Mouse (Mus musculus) heart, embryonic 11.5 days (tissue): ENCODE measurements around the gene Slc18a2. TPM values are rescaled to one million over a fixed set of nuclear protein-coding genes. Genes with fewer than 3 reads are reported as not detected.

Experiments
- ATAC-seq: fragments of 200-750 bp; cut with Nextera tagmentation; replicated peaks from 2 replicates; pipeline ENCODE4 v1.8.0; 2017; ENCODE audit warnings: moderate library complexity; ENCODE audit not compliant: insufficient number of reproducible peaks, low FRiP score, low TSS enrichment
- H3K27ac ChIP-seq: fragments of 300-500 bp; sonication (generic); 2 replicates; pipeline ENCODE4 v1.5.1; 2014; ENCODE audit warnings: mild to moderate bottlenecking, low read depth, low read length
- H3K27me3 ChIP-seq: fragments of 300-500 bp; sonication (generic); 2 replicates; pipeline ENCODE4 v1.6.1; 2014; ENCODE audit warnings: mild to moderate bottlenecking, low read length, mixed read lengths; ENCODE audit not compliant: control insufficient read depth, insufficient read depth
- H3K36me3 ChIP-seq: fragments of 300-500 bp; sonication (generic); 2 replicates; pipeline ENCODE4 v1.6.1; 2014; ENCODE audit warnings: mild to moderate bottlenecking, low read length, moderate library complexity, mixed read lengths; ENCODE audit not compliant: control insufficient read depth, insufficient read depth
- H3K4me1 ChIP-seq: fragments of 300-500 bp; sonication (generic); 2 replicates; pipeline ENCODE4 v1.6.1; 2014; ENCODE audit warnings: low read length; ENCODE audit not compliant: control insufficient read depth, insufficient read depth
- H3K4me2 ChIP-seq: fragments of 300-500 bp; sonication (generic); 2 replicates; pipeline ENCODE4 v1.6.1; 2014; ENCODE audit warnings: mild to moderate bottlenecking, moderate library complexity
- H3K4me3 ChIP-seq: fragments of 300-500 bp; sonication (generic); 2 replicates; pipeline ENCODE4 v1.5.1; 2014; ENCODE audit warnings: low read depth, low read length
- H3K9ac ChIP-seq: fragments of 300-500 bp; sonication (generic); 2 replicates; pipeline ENCODE4 v1.6.1; 2014; ENCODE audit warnings: mild to moderate bottlenecking, low read depth, low read length, moderate library complexity
- H3K9me3 ChIP-seq: fragments of 300-500 bp; sonication (generic); replicated peaks from 2 replicates; pipeline ENCODE4 v1.6.1; 2016; ENCODE audit warnings: low read length; ENCODE audit not compliant: control insufficient read depth
- WGBS: fragments of 180-500 bp; shearing (Covaris S2); extraction: QIAGEN DNeasy Blood & Tissue Kit; methylation state at CpG from one replicate; pipeline ENCODE4 v1.1.7; 2014; ENCODE audit not compliant: insufficient replicate concordance; 5-methylcytosine and 5-hydroxymethylcytosine counted together
- polyA plus RNA-seq: library from polyadenylated mRNA; unstranded; fragments of >200 nt; fragmentation: Nextera tagmentation; extraction: Ambion mirVana; gene quantifications from 2 replicates; pipeline ENCODE4 v1.2.1, GENCODE M21; 2014

The Slc18a2 gene
- polyA plus RNA-seq, 1 experiment from 2014 or later: 9.2 TPM

GRCm38 (mm10) chr19:59339908-59340307 lies 79.2 kb downstream of the Slc18a2 start:
- Histone ChIP-seq H3K36me3 (peaks cover 3% of the 10 kb centered on the region; the same call in 1 of the 2 replicates), H3K9ac (no peak overlapping the region), H3K4me3 (no peak overlapping the region), H3K4me1 (peaks cover 17% of the 10 kb centered on the region), H3K27me3 (no peaks in the 10 kb centered on the region), H3K4me2 (no peak overlapping the region), H3K27ac (no peak overlapping the region), H3K9me3 (no peaks in the 10 kb centered on the region)
- no peak for ATAC-seq
- WGBS: 82% methylated on average over 3 of the region's 3 CpGs

GRCm38 (mm10) chr19:59342964-59343363 lies 82.3 kb downstream of the Slc18a2 start:
- peaks cover 17% of the 10 kb centered on the region for H3K4me1 ChIP-seq
- H3K9ac ChIP-seq: no peak overlapping the region
- no peak for ATAC-seq
- H3K27me3 ChIP-seq: no peaks in the 10 kb centered on the region
- WGBS: 41% methylated on average over 2 of the region's 2 CpGs
- peak overlapping the region; percentile 82 for H3K4me3 ChIP-seq
- no peaks in the 10 kb centered on the region for H3K36me3 ChIP-seq
- no peaks in the 10 kb centered on the region for H3K9me3 ChIP-seq
- peak overlapping the region; percentile 99 for H3K4me2 ChIP-seq
- H3K27ac ChIP-seq: no peak overlapping the region

- no peak for ATAC-seq
Observed at GRCm38 (mm10) chr19:59344304-59344711, 83.6 kb downstream of the Slc18a2 start.

GRCm38 (mm10) chr19:59345081-59345657 lies 84.5 kb downstream of the Slc18a2 start:
- H3K4me3 ChIP-seq: peak overlapping the region; percentile 82
- no peaks in the 10 kb centered on the region for H3K9me3 ChIP-seq
- H3K36me3 ChIP-seq: no peaks in the 10 kb centered on the region
- H3K4me2 ChIP-seq: peak overlapping the region; percentile 99
- peak overlapping the region; percentile 89 for H3K27ac ChIP-seq
- peaks cover 5% of the 10 kb centered on the region; the same call in 1 of the 2 replicates for H3K27me3 ChIP-seq
- under 1% methylated on average over 53 of the region's 70 CpGs for WGBS
- ATAC-seq: peak; percentile 28
- peak overlapping the region; percentile 86 for H3K9ac ChIP-seq
- H3K4me1 ChIP-seq: peaks cover 17% of the 10 kb centered on the region

More at GRCm38 (mm10) chr19:59344304-59344711, 83.6 kb downstream of the Slc18a2 start:
- Histone ChIP-seq H3K4me3 (peak overlapping the region; percentile 82), H3K9me3 (no peaks in the 10 kb centered on the region), H3K4me2 (peak overlapping the region; percentile 99), H3K36me3 (no peaks in the 10 kb centered on the region), H3K27ac (no peak overlapping the region), H3K4me1 (peaks cover 17% of the 10 kb centered on the region), H3K27me3 (no peaks in the 10 kb centered on the region), H3K9ac (peak overlapping the region; percentile 86)
- under 1% methylated on average over 14 of the region's 14 CpGs for WGBS

Other genes starting within 250 kb of the Slc18a2 start
- 0.76 and 1.0 TPM in 2 replicates for gene Shtn1, start 184.8 kb upstream of the Slc18a2 start, polyA plus RNA-seq
- gene Vax1, start 90.8 kb upstream of the Slc18a2 start, polyA plus RNA-seq: not detected in 2 replicates
- not detected in 2 replicates for gene Kcnk18, start 41.7 kb upstream of the Slc18a2 start, polyA plus RNA-seq
- gene Rps12-ps3, start 61.4 kb downstream of the Slc18a2 start, polyA plus RNA-seq: 24.2 and 35.1 TPM in 2 replicates
- gene Pdzd8, start 84.9 kb downstream of the Slc18a2 start, polyA plus RNA-seq: 10.5 and 12.1 TPM in 2 replicates
- gene Emx2, start 197.5 kb downstream of the Slc18a2 start, polyA plus RNA-seq: 0.19 and 0.44 TPM in 2 replicates